Mouse (Mus musculus) regulatory T cell (primary cell): Measurements from ENCODE around the gene Abcc9.

Source experiments
- in situ Hi-C: fragments of 300-600 bp; cut with MboI, MseI; formaldehyde crosslinking; loops from one replicate; pipeline ENCODE4 v1.15.1; 2025; ENCODE audit warnings: high pct_unique_total_duplicates

Abcc9 gene

DNA sequence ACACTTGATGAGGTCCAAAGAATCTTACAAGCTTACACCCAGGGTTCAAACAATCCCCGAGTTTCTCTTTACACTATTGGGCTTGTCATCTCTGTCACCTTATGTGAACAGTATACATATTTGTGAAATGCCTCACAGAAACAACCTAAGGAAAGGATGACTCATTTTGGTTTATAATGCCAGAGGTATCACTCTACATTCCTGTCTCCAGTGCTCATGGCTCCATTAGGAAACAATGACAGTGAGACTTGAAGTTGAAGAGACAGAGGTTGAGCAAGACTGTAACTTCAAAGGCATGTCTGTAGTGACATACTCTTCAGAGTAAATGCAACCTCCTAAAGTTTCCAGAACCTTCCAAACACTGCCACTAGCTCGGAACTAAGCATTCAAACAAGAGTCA is 153.7 kb downstream of the Abcc9 start:
- in situ Hi-C loops = no loop called here

GRCm38 (mm10) chr6:142545132-142545531 is 157.0 kb downstream of the Abcc9 start:
- in situ Hi-C loops = no loop called here

DNA sequence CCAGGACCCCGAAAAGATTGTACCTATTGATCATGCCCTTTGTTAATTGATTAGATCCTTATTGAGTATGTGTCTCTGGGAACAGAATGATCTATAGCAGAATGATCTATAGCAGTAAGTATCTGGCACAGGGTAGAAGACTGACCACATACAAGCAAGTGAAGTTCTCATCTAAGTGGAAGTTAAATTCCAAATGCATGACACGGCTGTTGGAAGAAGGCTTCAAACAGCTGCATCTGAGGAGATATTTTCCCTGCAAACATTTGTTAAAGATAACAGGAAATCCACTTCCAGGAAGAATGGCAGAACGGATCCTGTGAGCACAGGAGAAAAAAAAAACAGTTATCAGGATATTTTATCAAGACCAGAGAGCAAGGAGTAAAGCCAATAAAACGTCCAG is 158.5 kb downstream of the Abcc9 start:
- in situ Hi-C loops = no loop called here

DNA sequence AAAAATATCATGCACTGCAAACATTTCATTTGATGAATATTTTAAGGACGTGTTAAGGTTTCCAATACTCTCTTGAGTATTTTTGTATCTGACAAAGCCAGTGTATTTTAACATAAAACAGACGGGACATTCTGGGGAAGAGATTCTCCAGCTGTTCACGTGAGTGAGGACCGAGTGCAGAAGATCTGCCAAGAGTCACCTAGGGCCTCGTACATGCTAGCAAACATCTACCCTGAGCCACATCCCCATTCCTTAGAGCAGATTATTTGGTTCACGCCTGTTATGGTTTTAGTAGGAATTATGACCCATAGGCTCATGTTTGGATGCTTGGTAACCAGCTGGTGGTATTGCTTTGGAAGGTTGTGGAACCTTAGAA is 159.3 kb downstream of the Abcc9 start:
- in situ Hi-C loops = no loop called here

DNA sequence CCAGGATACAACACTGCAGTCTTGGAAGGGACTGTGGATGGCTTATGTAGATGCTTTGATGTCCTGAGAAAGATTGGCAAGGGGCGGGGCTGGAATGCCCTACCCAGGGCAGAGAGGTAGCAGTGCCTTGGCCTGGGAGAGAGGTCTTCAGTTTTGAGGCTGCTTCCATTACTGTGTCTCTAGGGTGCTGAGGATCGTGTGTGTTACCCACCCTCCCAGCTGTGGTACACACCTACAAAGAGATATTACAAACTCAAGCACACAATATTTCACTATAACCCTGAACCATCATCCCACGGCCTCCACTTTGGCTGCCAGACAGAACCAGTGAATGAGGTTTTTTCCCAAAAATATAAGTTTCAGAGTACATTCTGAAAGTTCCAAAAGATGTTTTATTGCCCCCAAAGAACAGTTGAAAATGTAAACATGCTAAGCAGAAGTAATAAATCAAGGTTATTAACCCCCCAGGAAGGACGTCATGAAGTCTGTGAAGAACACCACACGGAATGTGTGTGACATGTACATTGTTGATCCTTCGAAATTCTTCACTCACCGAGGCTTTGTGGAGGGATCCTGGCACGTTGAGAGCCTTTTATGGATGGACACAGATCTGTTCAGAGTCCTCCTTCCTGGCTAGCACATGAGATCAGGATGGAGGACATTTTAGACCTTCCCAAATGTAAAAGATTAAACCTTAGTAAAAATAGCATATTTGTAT is 159.9 kb downstream of the Abcc9 start:
- in situ Hi-C loops = no loop called here

DNA sequence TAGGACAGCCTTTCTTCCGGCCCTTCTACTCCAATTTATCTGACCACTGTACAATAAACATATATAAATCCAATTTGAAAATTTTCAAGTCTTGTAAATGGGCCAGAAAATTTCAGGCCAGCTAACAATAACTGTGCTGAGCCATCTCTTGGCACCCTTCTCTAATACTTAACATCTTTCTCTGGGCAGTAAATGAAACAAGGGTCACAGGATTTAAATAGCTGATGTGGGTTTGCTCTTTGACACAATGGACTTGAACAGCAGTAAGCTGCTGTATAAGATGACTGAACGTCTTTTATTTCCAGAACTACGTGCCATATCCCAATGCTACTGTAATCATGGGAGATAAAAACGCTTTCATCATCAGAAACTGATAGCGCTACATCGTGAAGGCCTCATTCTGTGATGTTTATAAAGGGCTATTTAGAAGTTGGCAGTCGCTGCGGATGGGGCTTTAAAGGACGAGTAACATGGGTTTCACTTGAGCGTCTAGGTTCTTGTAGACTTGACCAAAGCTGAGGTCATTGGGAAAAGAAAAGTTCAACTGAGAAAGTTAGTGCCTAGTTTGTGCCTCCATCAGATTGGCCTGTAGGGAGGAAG is 161.5 kb downstream of the Abcc9 start:
- in situ Hi-C loops = no loop called here

DNA sequence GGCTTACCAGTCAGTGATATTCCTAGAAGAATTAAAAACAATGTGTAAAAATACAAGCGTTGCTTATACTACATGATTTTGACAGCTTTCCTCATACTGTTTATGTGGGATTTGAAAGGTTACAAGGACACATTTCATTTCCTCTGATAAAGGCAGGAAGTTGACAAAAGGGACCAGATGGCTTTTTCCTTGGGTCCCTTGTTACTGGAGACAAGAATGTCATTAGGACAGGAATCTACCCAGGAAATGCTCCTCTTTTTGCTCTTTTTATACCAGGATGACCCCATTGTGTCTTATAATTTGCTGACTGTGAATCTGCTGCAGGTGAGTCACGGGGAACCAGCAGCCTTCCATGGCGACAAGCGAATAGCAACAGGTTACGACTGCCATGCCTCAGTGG is 162.0 kb downstream of the Abcc9 start:
- in situ Hi-C loops = no loop called here

- in situ Hi-C loops = no loop called here
Measured at GRCm38 (mm10) chr6:142538503-142538902, 163.6 kb downstream of the Abcc9 start.
